Mouse (Mus musculus): Measurements from ENCODE around the gene Plch2. TPM values are rescaled to one million over a fixed set of nuclear protein-coding genes. Genes with fewer than 3 reads are reported as not detected.
A peak's percentile ranks its signal among the peaks of the same experiment; 100 is the strongest.

Plch2 gene
- total RNA-seq, 1 experiment from 2014 or later: not detected

GRCm38 (mm10) chr4:154952461-154953241 is 103.9 kb downstream of the Plch2 start:
- ATAC-seq (replicated peaks in 1 of 2; ENCODE audit: insufficient read depth in 1 of 2, low FRiP score in 2 of 2, low TSS enrichment in 1 of 2, low read depth in 1 of 2, poor library complexity in 2 of 2, severe bottlenecking in 2 of 2): no peak

- ATAC-seq (replicated peaks in 1 of 2; ENCODE audit: insufficient read depth in 1 of 2, low FRiP score in 2 of 2, low TSS enrichment in 1 of 2, low read depth in 1 of 2, poor library complexity in 2 of 2, severe bottlenecking in 2 of 2): no peak
Observed at GRCm38 (mm10) chr4:154949589-154949982, 107.0 kb downstream of the Plch2 start.

- no peak for ATAC-seq (replicated peaks in 1 of 2; ENCODE audit: insufficient read depth in 1 of 2, low FRiP score in 2 of 2, low TSS enrichment in 1 of 2, low read depth in 1 of 2, poor library complexity in 2 of 2, severe bottlenecking in 2 of 2)
Observed at GRCm38 (mm10) chr4:154948940-154949588, 107.5 kb downstream of the Plch2 start.

GRCm38 (mm10) chr4:154948066-154948939 is 108.3 kb downstream of the Plch2 start:
- ATAC-seq (replicated peaks in 1 of 2; ENCODE audit: insufficient read depth in 1 of 2, low FRiP score in 2 of 2, low TSS enrichment in 1 of 2, low read depth in 1 of 2, poor library complexity in 2 of 2, severe bottlenecking in 2 of 2): no peak

GRCm38 (mm10) chr4:154946319-154946718 is 110.3 kb downstream of the Plch2 start:
- ATAC-seq (replicated peaks in 1 of 2; ENCODE audit: insufficient read depth in 1 of 2, low FRiP score in 2 of 2, low TSS enrichment in 1 of 2, low read depth in 1 of 2, poor library complexity in 2 of 2, severe bottlenecking in 2 of 2): peak in 1 of 2 experiments; percentile 26; a peak in 1 of 4 replicates

- ATAC-seq (replicated peaks in 1 of 2; ENCODE audit: insufficient read depth in 1 of 2, low FRiP score in 2 of 2, low TSS enrichment in 1 of 2, low read depth in 1 of 2, poor library complexity in 2 of 2, severe bottlenecking in 2 of 2): peak; percentile 96 to 98
Observed at GRCm38 (mm10) chr4:154944121-154944590, 112.4 kb downstream of the Plch2 start.

- ATAC-seq (replicated peaks in 1 of 2; ENCODE audit: insufficient read depth in 1 of 2, low FRiP score in 2 of 2, low TSS enrichment in 1 of 2, low read depth in 1 of 2, poor library complexity in 2 of 2, severe bottlenecking in 2 of 2): no peak
Observed at GRCm38 (mm10) chr4:154943323-154944039, 113.1 kb downstream of the Plch2 start.

- ATAC-seq (replicated peaks in 1 of 2; ENCODE audit: insufficient read depth in 1 of 2, low FRiP score in 2 of 2, low TSS enrichment in 1 of 2, low read depth in 1 of 2, poor library complexity in 2 of 2, severe bottlenecking in 2 of 2): no peak
Observed at GRCm38 (mm10) chr4:154942632-154943322, 113.8 kb downstream of the Plch2 start.

- ATAC-seq (replicated peaks in 1 of 2; ENCODE audit: insufficient read depth in 1 of 2, low FRiP score in 2 of 2, low TSS enrichment in 1 of 2, low read depth in 1 of 2, poor library complexity in 2 of 2, severe bottlenecking in 2 of 2): no peak
Observed at GRCm38 (mm10) chr4:154941831-154942230, 114.8 kb downstream of the Plch2 start.

GRCm38 (mm10) chr4:154940156-154940555 is 116.4 kb downstream of the Plch2 start:
- ATAC-seq (replicated peaks in 1 of 2; ENCODE audit: insufficient read depth in 1 of 2, low FRiP score in 2 of 2, low TSS enrichment in 1 of 2, low read depth in 1 of 2, poor library complexity in 2 of 2, severe bottlenecking in 2 of 2): no peak

GRCm38 (mm10) chr4:154937746-154938145 is 118.8 kb downstream of the Plch2 start:
- ATAC-seq (replicated peaks in 1 of 2; ENCODE audit: insufficient read depth in 1 of 2, low FRiP score in 2 of 2, low TSS enrichment in 1 of 2, low read depth in 1 of 2, poor library complexity in 2 of 2, severe bottlenecking in 2 of 2): peak in 1 of 2 experiments; percentile 59; a peak in 1 of 4 replicates

GRCm38 (mm10) chr4:154936542-154937255 is 119.9 kb downstream of the Plch2 start:
- 0 out of 4 replicates have a peak, but pooled peaks of 1 of the 2 experiments have one; percentile 19 for ATAC-seq (replicated peaks in 1 of 2; ENCODE audit: insufficient read depth in 1 of 2, low FRiP score in 2 of 2, low TSS enrichment in 1 of 2, low read depth in 1 of 2, poor library complexity in 2 of 2, severe bottlenecking in 2 of 2)

- no peak for ATAC-seq (replicated peaks in 1 of 2; ENCODE audit: insufficient read depth in 1 of 2, low FRiP score in 2 of 2, low TSS enrichment in 1 of 2, low read depth in 1 of 2, poor library complexity in 2 of 2, severe bottlenecking in 2 of 2)
Observed at GRCm38 (mm10) chr4:154935788-154936187, 120.8 kb downstream of the Plch2 start.

- no peak; a peak in 1 of 4 replicates for ATAC-seq (replicated peaks in 1 of 2; ENCODE audit: insufficient read depth in 1 of 2, low FRiP score in 2 of 2, low TSS enrichment in 1 of 2, low read depth in 1 of 2, poor library complexity in 2 of 2, severe bottlenecking in 2 of 2)
Observed at GRCm38 (mm10) chr4:154934800-154935199, 121.8 kb downstream of the Plch2 start.

GRCm38 (mm10) chr4:154933306-154933907 is 123.2 kb downstream of the Plch2 start:
- no peak for ATAC-seq (replicated peaks in 1 of 2; ENCODE audit: insufficient read depth in 1 of 2, low FRiP score in 2 of 2, low TSS enrichment in 1 of 2, low read depth in 1 of 2, poor library complexity in 2 of 2, severe bottlenecking in 2 of 2)
